Mouse (Mus musculus): ENCODE measurements around the gene Gm20431.
"Not testable (repeated sequence)": the region's sequence is repeated elsewhere in the genome, so short reads cannot be mapped to it uniquely, and the experiment has no call there.

The Gm20431 gene

GRCm38 (mm10) chr2:167659177-167659846 lies 2.0 kb downstream of the Gm20431 start:
- DNase-seq (ENCODE audit: low spot score) = no peak

GRCm38 (mm10) chr2:167658712-167659111 lies 2.6 kb downstream of the Gm20431 start:
- DNase-seq (ENCODE audit: low spot score) = no peak

GRCm38 (mm10) chr2:167657973-167658372 lies 3.3 kb downstream of the Gm20431 start:
- no peak for DNase-seq (ENCODE audit: low spot score)

GRCm38 (mm10) chr2:167656629-167657478 lies 4.4 kb downstream of the Gm20431 start:
- DNase-seq (ENCODE audit: low spot score) = no peak

- DNase-seq (ENCODE audit: low spot score) = no peak
These were observed 6.2 kb downstream of the Gm20431 start for GRCm38 (mm10) chr2:167654911-167655600.

GRCm38 (mm10) chr2:167652694-167653093 lies 8.6 kb downstream of the Gm20431 start:
- DNase-seq (ENCODE audit: low spot score) = no peak

GRCm38 (mm10) chr2:167651622-167652021 lies 9.7 kb downstream of the Gm20431 start:
- DNase-seq (ENCODE audit: low spot score) = no peak

- DNase-seq (ENCODE audit: low spot score) = no peak
These were observed 11.8 kb downstream of the Gm20431 start for GRCm38 (mm10) chr2:167649290-167650032.

GRCm38 (mm10) chr2:167646411-167646810 lies 14.9 kb downstream of the Gm20431 start:
- peak; percentile 14 for DNase-seq (ENCODE audit: low spot score)

- DNase-seq (ENCODE audit: low spot score) = not testable (repeated sequence)
These were observed 17.8 kb downstream of the Gm20431 start for GRCm38 (mm10) chr2:167643356-167644052.

GRCm38 (mm10) chr2:167642164-167642563 lies 19.1 kb downstream of the Gm20431 start:
- no peak for DNase-seq (ENCODE audit: low spot score)

- peak; percentile 54 for DNase-seq (ENCODE audit: low spot score)
These were observed 20.0 kb downstream of the Gm20431 start for GRCm38 (mm10) chr2:167641337-167641736.

GRCm38 (mm10) chr2:167640279-167640678 lies 21.0 kb downstream of the Gm20431 start:
- peak; percentile 47 for DNase-seq (ENCODE audit: low spot score)

- no peak for DNase-seq (ENCODE audit: low spot score)
These were observed 26.3 kb downstream of the Gm20431 start for GRCm38 (mm10) chr2:167634865-167635512.

- peak; percentile 100 for DNase-seq (ENCODE audit: low spot score)
These were observed 26.9 kb downstream of the Gm20431 start for GRCm38 (mm10) chr2:167634338-167634770.

GRCm38 (mm10) chr2:167633537-167633872 lies 27.8 kb downstream of the Gm20431 start:
- DNase-seq (ENCODE audit: low spot score) = no peak

GRCm38 (mm10) chr2:167632731-167633536 lies 28.4 kb downstream of the Gm20431 start:
- no peak for DNase-seq (ENCODE audit: low spot score)

- peak; percentile 97 for DNase-seq (ENCODE audit: low spot score)
These were observed 29.5 kb downstream of the Gm20431 start, which contains the start of gene Ube2v1 for GRCm38 (mm10) chr2:167631591-167632448. Gene Ube2v1 (minus strand): TSS chr2:167632095.

- no peak for DNase-seq (ENCODE audit: low spot score)
These were observed 30.1 kb downstream of the Gm20431 start for GRCm38 (mm10) chr2:167631181-167631590.
